Mouse (Mus musculus) cortical plate, adult 2 months (tissue): Measurements from ENCODE around the gene Dclk1.

Source experiments
- CTCF ChIP-seq: fragments of 200-500 bp; IDR thresholded peaks from 2 replicates; pipeline ENCODE4 v1.5.1; 2011; ENCODE audit warnings: mild to moderate bottlenecking, control low read depth, low read length; ENCODE audit not compliant: insufficient read depth; ENCODE audit errors: extremely low read depth
- POLR2A ChIP-seq: fragments of 200-500 bp; IDR thresholded peaks from 2 replicates; pipeline ENCODE4 v1.6.1; 2011; ENCODE audit warnings: mild to moderate bottlenecking, low read length, control low read depth; ENCODE audit not compliant: insufficient read depth; ENCODE audit errors: extremely low read depth

GRCm38 (mm10) chr3:55207665-55208064, 34.5 kb upstream of the Dclk1 start:
- TF ChIP-seq CTCF (no peak), POLR2A (no peak)
